Mouse (Mus musculus) adrenal gland, postnatal 4 days (tissue): ENCODE data around the gene Wdr93. TPM values are rescaled to one million over a fixed set of nuclear protein-coding genes. Genes with fewer than 3 reads are reported as not detected.
"Not testable (repeated sequence)": the region's sequence is repeated elsewhere in the genome, so short reads cannot be mapped to it uniquely, and the experiment has no call there.

Experiments
- DNase-seq, 2 experiments: peaks; one replicate each; pipeline ENCODE4 v3.0.0; 2021 to 2022; ENCODE audit warnings: low spot score in 2 of 2, mixed read lengths in 2 of 2
- total RNA-seq, 2 experiments: library from RNA; stranded (reverse); gene quantifications; 2 replicates each; pipeline ENCODE4 v1.2.3; 2021

Wdr93 gene
- total RNA-seq, 2 experiments from 2014 or later: 2.7 to 2.9 TPM

GRCm38 (mm10) chr7:79747659-79748058 lies 4.7 kb downstream of the Wdr93 start:
- DNase-seq: no peak

- DNase-seq: no peak
Measured at GRCm38 (mm10) chr7:79749511-79749910, 6.5 kb downstream of the Wdr93 start.

GRCm38 (mm10) chr7:79756334-79756733 lies 13.4 kb downstream of the Wdr93 start:
- no peak for DNase-seq

- no peak for DNase-seq
Measured at GRCm38 (mm10) chr7:79758176-79758575, 15.2 kb downstream of the Wdr93 start.

- DNase-seq: no peak
Measured at GRCm38 (mm10) chr7:79759766-79760165, 16.8 kb downstream of the Wdr93 start.

GRCm38 (mm10) chr7:79761124-79761876 lies 18.3 kb downstream of the Wdr93 start:
- no peak for DNase-seq

GRCm38 (mm10) chr7:79762106-79762505 lies 19.1 kb downstream of the Wdr93 start:
- DNase-seq: no peak

- DNase-seq: no peak
Measured at GRCm38 (mm10) chr7:79765991-79766390, 23.0 kb downstream of the Wdr93 start.

GRCm38 (mm10) chr7:79769664-79770063 lies 26.7 kb downstream of the Wdr93 start:
- DNase-seq: no peak

GRCm38 (mm10) chr7:79771561-79772512 lies 28.9 kb downstream of the Wdr93 start:
- DNase-seq: no peak

GRCm38 (mm10) chr7:79780647-79781626 lies 38.0 kb downstream of the Wdr93 start:
- DNase-seq: peak in 1 of 2 experiments; percentile 60

- no peak for DNase-seq
Measured at GRCm38 (mm10) chr7:79781826-79782515, 39.0 kb downstream of the Wdr93 start.

GRCm38 (mm10) chr7:79782516-79782855 lies 39.5 kb downstream of the Wdr93 start:
- no peak for DNase-seq

- DNase-seq: peak in 1 of 2 experiments; percentile 51
Measured at GRCm38 (mm10) chr7:79786295-79786694, 43.3 kb downstream of the Wdr93 start.

GRCm38 (mm10) chr7:79789812-79790211 lies 46.8 kb downstream of the Wdr93 start:
- not testable (repeated sequence) for DNase-seq

- DNase-seq: peak in 1 of 2 experiments; percentile 21
Measured at GRCm38 (mm10) chr7:79792635-79793421, 49.9 kb downstream of the Wdr93 start.

GRCm38 (mm10) chr7:79793688-79794087 lies 50.7 kb downstream of the Wdr93 start, which contains the start of gene Mesp1:
Mesp1 (minus strand) TSS chr7:79793788.
- no peak for DNase-seq

GRCm38 (mm10) chr7:79798606-79799005 lies 55.6 kb downstream of the Wdr93 start:
- DNase-seq: no peak

- DNase-seq: peak; percentile 62 to 69
Measured at GRCm38 (mm10) chr7:79799048-79799447, 56.1 kb downstream of the Wdr93 start.
